Mouse (Mus musculus): Measurements from ENCODE around the gene 4930438A08Rik.
A peak's percentile ranks its signal among the peaks of the same experiment; 100 is the strongest.
"Not testable (repeated sequence)": the region's sequence is repeated elsewhere in the genome, so short reads cannot be mapped to it uniquely, and the experiment has no call there.

4930438A08Rik gene

DNA sequence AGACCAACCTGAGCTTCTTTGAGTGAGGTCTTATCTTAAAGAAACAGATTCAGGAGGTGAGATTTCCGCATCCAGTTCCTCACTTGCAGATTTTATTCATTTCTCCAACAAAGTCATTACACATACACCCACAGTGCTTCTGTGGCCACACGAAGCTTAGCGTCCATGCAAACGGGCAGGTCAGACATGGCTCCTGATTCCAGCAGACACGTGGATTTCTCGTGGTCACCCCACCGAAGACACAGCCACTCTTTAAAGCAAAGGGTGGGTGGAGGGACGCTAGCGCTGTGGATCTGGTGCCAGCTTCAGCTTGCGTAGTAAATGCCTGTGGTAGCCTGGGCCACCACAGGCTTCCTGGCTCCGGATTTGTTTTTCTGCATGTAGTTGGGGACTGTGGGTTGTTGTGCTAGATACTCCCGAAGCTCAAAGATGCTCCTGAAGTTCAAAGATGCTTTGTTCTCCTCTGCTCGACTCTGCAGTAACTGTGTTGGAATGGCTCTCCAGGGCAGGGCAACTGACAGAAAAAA lies 7.4 kb downstream of the 4930438A08Rik start:
- no peak for DNase-seq (ENCODE audit: low spot score)

DNA sequence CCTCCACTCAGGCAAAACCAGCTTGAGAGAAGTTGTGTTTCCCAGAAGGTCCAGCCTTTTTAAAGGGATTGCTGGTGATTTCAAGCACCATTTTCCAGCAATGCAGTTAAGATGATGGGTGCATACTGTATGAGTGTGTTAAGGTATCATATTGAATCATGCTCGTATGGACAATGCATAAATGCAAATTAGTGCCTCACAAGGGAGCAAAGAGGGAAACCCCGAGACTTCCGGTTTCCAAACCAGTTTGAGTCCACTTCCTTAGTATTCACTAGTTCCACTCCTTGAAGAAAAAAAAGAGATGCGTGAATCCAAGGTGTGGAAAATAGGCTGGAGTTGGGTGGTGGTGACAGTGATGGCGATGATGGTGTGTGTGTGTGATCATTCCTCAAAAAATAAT lies 7.9 kb downstream of the 4930438A08Rik start:
- no peak for DNase-seq (ENCODE audit: low spot score)

DNA sequence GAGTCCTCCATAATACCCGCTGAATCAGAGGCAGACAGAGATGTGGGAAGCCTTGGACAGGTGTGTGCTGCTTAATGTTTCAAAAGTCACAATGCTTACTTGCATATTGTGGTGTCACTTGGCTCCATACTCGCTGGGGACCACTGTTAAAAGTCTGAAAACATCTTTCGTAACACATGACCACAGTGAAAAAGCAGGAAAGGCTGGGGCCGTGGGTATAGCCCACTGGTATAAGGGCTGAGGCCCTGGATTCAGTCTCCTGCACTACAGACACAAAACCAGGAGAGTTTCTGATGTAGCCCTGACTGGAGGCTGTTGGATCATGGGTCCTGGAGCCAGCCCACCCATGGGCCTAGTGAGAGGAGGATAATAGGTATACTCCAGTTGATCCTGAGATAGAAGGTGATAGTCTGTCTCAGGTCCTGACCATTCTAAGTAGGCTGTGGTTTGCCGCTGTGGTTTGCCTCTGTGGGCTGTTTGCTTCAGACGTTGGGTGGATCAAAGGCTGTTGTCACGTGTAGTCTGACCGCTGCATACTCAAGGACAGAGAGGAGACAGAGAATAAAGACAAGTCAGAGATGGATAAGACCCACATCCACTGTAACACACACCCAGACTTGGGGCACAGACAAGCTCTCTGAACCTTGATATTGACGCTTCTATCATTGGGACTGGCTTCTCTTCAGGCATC lies 15.5 kb downstream of the 4930438A08Rik start:
- no peak for DNase-seq (ENCODE audit: low spot score)

DNA sequence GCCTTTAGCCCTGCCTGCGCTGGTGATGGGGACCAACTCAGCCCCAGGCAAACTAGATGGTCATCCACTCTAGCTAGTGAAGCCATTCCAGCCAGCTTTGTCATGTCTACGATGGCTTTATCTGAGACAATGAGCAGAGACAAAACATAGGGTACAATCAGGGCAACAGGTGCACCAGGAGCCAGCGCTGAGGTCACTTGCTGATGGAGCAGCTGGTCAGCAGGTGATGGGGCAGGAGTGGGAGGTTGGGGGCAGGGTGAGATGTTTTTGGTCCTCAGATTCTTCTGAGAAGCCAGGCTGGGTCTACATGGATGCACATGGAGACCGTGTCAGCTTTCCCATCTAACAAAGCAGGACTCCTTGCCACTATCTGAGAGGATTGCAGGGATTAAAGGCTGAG lies 16.2 kb downstream of the 4930438A08Rik start:
- DNase-seq (ENCODE audit: low spot score): no peak

DNA sequence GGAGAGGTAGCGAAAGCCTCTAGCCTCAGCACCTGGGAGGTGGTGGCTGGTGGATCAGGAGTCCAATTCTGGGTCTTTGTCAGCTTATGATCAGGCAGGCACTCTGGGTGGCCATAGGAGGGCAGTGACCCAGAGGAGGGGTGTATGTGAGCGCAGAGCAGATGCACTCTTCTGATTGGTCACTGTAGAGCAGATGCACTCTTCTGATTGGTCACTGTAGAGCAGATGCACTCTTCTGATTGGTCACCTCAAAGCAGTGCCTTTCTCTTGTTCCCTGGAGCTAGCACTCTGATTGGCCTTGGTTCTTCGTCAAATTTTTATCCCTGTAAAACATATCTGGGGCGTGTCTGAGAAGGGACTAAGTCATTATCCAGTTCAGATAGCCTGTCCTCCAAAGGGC lies 18.2 kb downstream of the 4930438A08Rik start:
- no peak for DNase-seq (ENCODE audit: low spot score)

DNA sequence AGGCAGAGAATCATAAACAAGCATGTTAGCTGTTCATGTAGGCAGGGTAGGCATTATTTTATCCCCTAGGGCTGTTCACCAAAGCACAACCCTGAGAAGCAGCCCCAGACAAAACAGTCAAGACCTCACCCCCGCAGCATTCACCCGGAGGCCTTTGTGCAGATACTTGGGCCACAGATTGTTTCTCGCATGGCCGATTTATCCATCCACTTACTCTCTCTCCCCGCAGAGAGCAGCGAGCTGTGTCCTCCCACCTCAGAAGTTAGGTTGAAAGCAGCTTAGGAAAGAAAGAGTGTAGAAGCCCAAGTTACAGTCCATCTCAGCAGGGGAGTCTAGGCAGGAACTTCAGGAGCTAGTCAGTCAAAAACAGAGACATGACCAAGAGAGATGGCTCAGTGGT lies 22.8 kb downstream of the 4930438A08Rik start:
- no peak for DNase-seq (ENCODE audit: low spot score)

DNA sequence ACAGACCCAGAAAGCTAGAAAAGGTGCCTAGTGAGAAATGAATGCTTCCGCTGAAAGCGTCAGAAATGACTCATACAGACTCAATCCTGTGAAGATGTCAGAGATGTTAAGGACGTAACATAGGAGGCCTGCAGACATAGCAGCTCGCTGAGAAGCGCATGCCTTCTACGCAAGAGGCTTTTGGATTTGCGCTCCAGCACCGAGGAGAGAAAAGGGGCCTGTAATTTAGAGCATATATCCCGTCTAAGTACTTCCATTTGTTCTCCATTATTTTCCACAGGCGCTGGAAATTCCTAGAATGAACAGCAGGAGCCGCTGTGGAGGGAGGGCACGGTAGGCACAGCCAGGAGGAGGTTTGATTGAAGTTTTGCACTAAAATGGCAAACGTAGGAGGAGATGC lies 26.5 kb downstream of the 4930438A08Rik start:
- no peak for DNase-seq (ENCODE audit: low spot score)

DNA sequence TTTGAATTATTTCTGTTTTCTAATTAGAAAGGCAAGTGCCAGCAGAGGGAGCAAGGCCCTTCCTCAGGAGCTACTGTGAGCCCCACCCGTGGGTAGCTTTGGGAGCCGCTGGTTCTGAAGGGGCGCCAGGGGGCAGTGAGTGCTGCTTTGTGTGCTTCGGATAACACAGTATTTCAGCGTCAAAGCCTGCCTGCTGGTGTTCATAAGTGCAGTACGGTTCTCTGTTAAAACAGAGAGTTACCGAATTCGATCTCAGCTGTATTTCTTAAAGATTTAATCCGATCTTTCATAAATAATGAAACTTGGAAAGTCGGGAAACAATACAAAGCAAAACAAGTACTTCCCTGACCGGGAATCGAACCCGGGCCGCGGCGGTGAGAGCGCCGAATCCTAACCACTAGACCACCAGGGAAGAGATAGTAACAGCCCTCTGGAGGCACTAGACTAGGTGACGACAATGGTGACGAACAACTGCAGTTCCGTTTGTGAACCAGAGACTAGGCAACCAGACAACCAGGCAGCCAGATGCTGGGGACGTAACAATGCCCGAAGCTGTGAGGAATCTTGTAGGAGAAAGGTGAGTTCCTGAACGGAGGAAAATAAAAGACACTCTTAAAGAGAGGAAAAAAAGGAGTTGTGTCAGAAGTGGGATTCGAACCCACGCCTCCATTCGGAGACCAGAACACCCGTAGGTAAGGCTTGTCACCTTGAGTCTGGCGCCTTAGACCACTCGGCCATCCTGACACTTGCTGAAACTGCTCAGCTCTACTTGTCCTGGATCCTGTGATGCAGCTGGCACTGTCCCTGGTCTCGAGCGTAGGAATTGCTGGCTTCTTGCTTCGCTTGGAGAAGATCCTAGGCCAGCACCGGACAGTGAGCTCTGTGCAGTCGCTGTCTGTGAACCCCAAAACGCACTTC lies 27.5 kb downstream of the 4930438A08Rik start:
- DNase-seq (ENCODE audit: low spot score): peak; percentile 85

DNA sequence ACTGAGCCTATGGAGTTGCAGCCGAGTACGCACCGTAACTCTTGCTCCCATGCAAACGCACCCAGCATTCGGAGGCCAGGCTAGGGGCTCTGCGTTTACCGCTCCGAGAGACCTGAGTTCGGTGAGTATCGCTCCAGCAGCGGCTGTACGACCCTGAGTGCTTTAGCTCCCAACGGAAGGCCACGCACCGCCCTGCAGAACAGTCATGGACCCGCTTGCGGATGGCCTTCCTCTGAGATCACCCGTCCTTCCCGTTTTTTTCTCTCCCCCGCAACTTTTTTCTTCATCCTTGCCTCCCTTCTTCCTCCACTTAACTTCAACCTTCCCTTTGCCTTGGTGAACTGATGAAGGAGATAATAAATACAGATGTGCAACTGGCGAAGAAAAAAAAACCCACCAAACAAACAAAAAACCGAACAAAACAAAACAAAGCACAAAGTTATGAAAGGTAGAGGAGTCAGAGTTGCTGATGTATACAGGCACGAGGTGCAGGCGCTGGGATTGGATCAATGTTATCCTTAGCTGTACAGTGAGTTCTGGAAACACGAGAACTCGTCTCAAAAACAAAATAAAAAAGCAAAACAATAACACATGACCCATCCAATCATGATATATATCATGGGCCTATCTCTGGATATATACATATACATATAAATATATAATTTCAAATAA lies 28.3 kb downstream of the 4930438A08Rik start:
- DNase-seq (ENCODE audit: low spot score): no peak

DNA sequence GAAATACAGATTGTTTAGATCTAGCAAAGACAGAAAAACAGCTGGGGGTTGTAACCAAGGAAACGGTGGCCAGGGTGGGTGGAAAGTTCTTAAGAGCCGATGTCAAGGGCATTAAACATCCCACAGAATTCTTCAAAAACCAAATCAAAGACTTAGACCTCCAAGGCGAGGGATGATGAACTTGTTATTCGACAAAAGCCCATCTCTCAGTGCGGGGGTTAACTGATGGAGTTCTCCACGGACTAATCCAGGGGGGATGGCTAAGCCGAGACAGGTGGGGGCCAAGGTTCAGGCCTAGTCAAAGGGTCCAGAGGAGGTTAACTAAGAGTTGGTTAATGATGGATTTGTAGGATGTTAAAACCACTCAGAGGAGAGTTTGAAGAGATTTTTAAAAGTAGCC lies 29.0 kb downstream of the 4930438A08Rik start:
- no peak for DNase-seq (ENCODE audit: low spot score)

DNA sequence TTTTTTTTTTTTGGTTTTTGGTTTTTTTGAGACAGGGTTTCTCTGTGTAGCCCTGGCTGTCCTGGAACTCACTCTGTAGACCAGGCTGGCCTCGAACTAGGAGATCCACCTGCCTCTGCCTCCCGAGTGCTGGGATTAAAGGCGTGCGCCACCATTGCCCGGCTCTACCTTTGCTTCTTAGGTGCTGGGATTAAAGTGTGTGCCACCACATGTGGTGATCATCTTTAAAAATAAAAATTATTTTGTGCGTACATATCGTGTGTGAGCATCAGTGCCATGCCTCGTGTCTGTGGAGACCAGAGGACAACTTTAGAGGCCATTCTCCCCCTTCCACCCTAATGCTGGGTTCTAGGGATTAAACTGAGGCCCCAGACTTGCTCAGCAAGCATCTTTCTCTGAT lies 30.7 kb downstream of the 4930438A08Rik start:
- DNase-seq (ENCODE audit: low spot score): not testable (repeated sequence)

DNA sequence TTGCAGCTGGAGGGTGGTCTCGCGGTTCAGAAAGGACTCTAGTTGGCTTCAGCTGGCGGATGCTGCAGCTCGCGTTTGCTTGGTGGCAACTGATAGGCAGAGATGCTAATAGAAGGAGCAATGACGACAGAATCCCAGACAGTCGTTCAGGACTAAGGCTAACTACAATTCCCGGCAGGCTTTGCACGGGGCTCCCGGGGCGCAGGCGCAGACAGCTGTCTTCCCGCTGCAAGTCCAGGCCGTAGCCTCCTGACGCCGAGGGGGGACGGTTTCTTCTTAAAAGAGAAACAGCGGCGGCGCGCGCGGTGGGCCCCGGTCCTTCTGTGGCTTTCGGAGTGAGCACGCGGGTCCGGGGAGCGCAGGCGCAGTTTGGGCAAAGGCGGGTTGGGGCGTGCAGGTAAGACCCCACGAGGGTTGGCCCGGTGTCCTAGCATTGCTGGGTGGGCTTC lies 32.3 kb downstream of the 4930438A08Rik start, which contains the start of gene Zfp692:
Zfp692 (plus strand) TSS at position 210 of the 449 bp plus-strand sequence.
- peak; percentile 81 for DNase-seq (ENCODE audit: low spot score)

DNA sequence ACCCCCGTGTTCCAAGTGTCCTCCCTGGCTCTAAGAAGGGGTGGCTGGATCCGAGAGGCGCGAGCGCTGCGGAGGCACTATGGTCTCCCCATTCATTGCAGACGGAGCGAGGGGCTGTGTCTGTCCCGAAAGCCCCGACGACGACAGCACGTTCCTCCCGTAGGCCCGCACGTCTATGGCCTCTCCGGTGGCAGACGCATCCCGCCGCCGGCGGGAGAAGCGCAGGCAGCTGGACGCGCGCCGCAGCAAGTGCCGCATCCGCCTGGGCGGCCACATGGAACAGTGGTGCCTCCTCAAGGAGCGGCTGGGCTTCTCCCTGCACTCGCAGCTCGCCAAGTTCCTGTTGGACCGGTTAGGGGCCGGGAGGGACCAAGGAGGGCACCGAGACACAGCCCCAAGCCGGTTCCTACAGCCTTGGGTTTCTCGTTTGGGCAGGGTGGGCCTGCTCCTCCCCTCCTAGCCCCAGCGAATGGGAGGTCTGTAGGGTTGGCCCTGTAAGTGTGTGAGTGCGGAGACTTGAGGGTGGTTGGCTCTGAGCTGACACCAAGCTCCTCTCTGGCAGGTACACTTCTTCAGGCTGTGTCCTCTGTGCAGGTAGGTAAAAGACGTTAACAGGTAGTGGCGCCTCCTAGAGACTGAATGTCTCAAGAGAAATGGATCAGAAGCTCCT lies 32.9 kb downstream of the 4930438A08Rik start:
- DNase-seq (ENCODE audit: low spot score): no peak

DNA sequence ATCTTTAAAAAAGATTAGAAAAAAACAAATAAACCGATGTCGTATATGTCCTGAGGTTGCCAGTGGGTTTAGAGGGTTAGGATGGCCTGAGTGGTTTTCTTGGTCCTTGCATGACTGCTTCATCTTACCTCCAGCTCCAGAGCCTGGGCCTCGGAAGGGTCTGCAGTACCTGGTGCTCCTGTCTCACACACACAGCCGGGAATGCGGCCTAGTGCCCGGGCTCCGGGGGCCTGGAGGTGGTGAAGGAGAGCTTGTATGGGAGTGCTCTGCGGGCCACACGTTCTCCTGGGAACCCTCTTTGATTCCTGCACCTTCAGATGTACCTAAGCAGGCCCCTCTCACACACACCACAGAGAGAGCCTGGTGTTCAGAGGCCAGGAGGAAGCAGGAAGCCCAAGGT lies 34.1 kb downstream of the 4930438A08Rik start:
- DNase-seq (ENCODE audit: low spot score): no peak

DNA sequence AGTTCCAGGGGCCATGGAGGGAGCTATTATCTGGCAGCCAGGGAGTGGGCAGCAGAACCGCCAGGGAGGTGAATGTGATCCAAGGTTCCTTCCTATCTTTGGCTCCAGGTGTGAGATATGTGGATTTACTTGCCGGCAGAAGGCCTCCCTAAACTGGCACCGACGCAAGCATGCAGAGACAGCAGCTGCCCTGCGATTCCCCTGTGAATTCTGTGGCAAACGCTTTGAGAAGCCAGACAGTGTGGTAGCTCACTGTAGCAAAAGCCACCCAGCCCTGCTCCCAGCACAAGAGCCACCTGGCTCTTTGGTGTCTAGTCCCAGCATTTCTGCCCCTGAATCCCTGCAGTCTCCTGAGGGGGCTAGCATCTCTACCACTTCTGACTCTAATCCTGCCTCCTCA lies 39.5 kb downstream of the 4930438A08Rik start:
- no peak for DNase-seq (ENCODE audit: low spot score)

DNA sequence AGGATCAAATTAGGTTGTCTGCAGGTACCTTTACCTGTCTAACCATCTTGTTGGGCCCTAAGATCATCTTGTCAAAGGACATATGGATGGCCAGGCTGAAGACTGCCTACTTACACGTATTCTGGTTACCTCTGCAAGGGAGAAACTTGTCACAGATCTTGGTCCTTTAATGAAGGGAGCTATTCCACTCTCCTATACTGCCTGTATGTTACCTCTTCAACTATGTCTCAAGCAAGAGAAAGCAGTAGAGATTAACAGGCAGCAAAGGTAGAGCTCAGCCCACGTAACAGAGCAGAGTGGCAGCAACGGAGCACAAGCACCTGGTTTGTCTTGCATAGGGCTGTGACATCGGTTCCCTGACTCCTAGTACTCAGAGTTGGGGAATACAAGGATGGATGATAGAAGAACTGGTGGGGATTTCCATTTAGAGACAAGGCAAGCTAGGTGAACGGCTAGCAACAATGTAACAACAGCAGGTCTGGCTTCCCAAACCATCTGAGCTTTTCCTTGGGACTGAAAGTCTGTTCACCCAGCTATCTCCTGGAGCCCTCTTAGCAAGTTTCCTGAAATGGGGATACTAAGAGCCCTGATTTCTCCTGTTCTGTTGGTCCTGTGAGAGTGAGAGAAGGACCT lies 41.1 kb downstream of the 4930438A08Rik start:
- DNase-seq (ENCODE audit: low spot score): no peak

DNA sequence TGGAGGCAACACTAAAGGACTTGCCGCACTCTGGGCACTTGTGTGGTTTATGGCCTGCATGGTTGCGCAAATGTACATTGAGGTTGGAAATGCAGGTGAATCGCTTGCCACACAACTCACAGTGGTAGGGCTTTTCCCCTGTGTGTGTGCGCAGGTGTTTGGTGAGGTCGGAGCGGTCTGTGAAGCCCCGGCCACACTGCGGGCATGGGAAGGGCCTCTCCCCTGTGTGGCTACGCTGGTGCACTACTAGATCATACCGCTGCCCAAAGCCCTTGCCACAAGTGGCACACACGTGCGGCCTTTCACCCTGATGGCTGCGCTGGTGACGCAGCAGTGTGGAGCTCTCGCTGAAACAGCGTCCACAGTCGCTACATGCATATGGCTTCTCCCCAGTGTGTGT lies 41.7 kb downstream of the 4930438A08Rik start:
- no peak for DNase-seq (ENCODE audit: low spot score)

DNA sequence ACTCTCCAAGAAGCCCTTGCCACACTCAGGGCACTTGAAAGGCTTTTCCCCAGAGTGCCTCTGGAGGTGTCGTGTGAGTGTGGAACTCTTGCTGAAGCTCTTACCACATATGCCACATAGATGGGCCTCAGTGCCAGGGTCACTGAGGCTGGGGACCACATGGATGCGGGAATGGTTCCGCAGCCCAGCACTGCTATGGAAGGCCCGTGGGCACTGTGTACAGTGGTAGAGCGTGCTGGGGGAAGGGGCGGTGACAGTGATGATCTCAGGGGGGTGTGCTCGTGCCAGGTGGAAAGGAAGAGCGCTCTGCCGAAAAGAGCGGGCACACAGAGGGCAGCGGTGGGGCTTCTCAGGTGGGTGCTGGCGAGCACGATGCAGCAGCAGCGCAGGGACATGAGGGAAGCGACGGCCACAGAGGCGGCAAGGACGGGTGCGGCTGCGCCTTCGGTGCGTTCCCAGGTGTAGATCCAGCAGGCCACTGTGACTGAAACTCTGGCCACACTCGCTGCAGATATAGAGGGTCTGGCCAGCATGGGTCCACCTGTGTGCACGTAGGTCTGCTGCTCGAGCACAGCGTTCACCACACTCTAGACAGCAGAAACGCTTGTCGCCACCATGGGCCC lies 42.3 kb downstream of the 4930438A08Rik start:
- no peak for DNase-seq (ENCODE audit: low spot score)

DNA sequence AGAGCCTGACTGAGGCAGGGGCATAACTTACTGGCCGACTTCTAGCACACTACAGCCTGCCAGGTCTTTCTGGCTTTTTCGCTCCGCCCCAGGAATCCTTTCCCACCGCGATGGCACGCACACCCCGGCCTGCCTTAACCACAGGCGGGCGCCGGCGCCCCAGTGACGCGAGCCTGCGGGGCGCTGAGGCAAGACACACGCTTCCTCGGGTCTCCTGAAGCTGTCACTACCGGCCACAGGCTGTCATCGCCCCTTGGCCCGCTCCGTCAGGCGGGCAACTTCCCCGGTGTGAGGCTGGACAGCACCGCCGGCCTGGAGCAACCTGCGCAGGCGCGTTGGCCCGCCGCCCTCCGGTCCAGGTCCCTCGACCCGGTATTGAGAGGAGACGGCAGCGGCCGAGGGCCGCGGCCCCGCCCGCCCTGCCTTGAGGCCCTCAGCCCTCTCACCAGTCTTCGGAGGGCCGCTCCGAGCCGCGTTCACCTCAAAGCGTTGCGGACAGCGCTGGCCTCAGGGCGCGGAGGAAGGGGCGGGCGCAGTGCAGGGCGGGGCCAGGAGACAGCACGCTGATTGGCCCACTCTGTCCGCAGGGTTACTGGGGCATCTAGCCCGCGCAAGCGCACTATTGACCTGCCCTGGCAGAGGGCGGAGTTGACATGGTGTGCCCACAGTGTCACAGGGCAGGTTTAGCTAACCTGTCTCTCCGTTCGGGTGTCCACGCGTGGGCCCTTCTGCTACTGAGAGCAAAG lies 48.4 kb downstream of the 4930438A08Rik start:
- DNase-seq (ENCODE audit: low spot score): peak; percentile 90
